In the genomic region with DNA sequence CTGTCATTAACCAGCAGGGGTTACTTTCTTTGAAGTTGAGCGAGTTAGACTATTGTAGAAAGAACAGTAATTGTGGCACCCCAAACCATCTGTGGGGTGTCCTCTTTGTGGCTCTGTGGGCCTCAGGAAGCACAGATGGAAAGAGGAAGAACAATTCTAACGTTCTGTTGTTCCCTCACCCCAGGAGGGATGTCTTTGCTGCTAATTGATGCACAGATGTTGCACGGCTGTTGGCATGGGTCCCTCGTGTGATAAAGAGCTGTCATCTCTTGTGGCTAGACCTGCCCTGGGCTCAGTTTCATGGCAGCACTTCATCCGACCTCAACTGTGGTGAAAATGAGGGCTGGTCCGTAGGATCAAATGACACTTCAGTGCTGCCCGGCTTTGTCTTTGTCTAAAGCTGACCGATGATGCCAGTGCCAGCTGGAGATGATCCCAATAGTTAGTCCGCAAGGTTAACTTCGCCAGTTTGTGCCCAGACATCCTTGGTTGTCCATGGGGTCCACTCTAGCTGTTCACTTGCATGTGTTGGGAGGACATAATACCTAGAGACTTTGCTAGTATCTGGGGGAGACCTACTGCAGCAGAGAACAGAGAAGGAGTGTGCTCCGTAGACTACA, we compare ENCODE assay signal across 8 mouse cellular contexts.
A peak's percentile ranks its signal among the peaks of the same experiment; 100 is the strongest.
DNase-seq lines count a peak whose midpoint lies in the region; ATAC-seq lines count a peak whose summit lies in the region.

No protein-coding gene starts in this region.

- ATAC-seq in megakaryocyte progenitor cell, adult 5-6 weeks (replicated peaks; ENCODE audit: poor library complexity): peak; percentile 69

- peak; percentile 10 for DNase-seq in adrenal gland, adult 2 months
- no peak for DNase-seq in adrenal gland, postnatal 25 days
- peak; percentile 53 for DNase-seq in left cerebral cortex, postnatal 4 days
- no peak for DNase-seq in left cerebral cortex, postnatal 36 days (ENCODE audit: low spot score in 2 of 2)
- peak; percentile 69 for DNase-seq in Muller cell, postnatal 12 days (ENCODE audit: inconsistent ontology term)
- DNase-seq in left cerebral cortex, adult 8-10 months (ENCODE audit: low spot score in 2 of 2): no peak
- no peak for DNase-seq in kidney, postnatal 25 days

- intact Hi-C loops in left cerebral cortex, postnatal 4 days (cut with DNase I): no loop called here
- intact Hi-C loops in left cerebral cortex, postnatal 36 days (cut with DNase I): loop anchor here (2.0 kb wide), 1 partner anchor 464 kb away; no protein-coding TSS in a partner anchor

Comparison
In these comparisons a context has a peak if more than half of its experiments do, and no peak if none do; other contexts are left out.
1. DNase-seq: peak in adrenal gland, adult 2 months (single experiment), left cerebral cortex, postnatal 4 days (single experiment) and Muller cell, postnatal 12 days (single experiment); none in adrenal gland, postnatal 25 days (single experiment), left cerebral cortex, postnatal 36 days (0 of 2), left cerebral cortex, adult 8-10 months (0 of 2) and kidney, postnatal 25 days (0 of 2).